Mouse (Mus musculus): Measurements from ENCODE around the gene Ptprt. TPM values are rescaled to one million over a fixed set of nuclear protein-coding genes. Genes with fewer than 3 reads are reported as not detected.

Ptprt gene
- polyA plus RNA-seq, 1 experiment from 2014 or later, result 14.0 TPM

- 11% methylated on average over 8 of the region's 8 CpGs for WGBS
These were observed 1149.7 kb downstream of the Ptprt start for GRCm38 (mm10) chr2:161511101-161511759.

GRCm38 (mm10) chr2:161499097-161499899, 1161.6 kb downstream of the Ptprt start:
- H3K4me3 ChIP-seq (replicated peaks), result peak overlapping the region; percentile 35
- H3K4me2 ChIP-seq, result peak overlapping the region; percentile 63
- no peak overlapping the region for H3K27ac ChIP-seq (replicated peaks)
- H3K9me3 ChIP-seq (replicated peaks), result no peaks in the 10 kb centered on the region
- H3K4me1 ChIP-seq, result peaks cover 8% of the 10 kb centered on the region
- H3K36me3 ChIP-seq, result no peaks in the 10 kb centered on the region
- no peak for ATAC-seq (ENCODE audit: low FRiP score)
- no peaks in the 10 kb centered on the region for H3K27me3 ChIP-seq (replicated peaks)
- H3K9ac ChIP-seq (replicated peaks), result peak overlapping the region; percentile 37; the same call in 1 of the 2 replicates
- WGBS, result 13% methylated on average over 13 of the region's 13 CpGs

More at GRCm38 (mm10) chr2:161511101-161511759, 1149.7 kb downstream of the Ptprt start:
- peaks cover 17% of the 10 kb centered on the region for H3K4me1 ChIP-seq
- peak overlapping the region; percentile 37 for H3K9ac ChIP-seq (replicated peaks)
- no peak; the same call in 1 of the 2 replicates for ATAC-seq (ENCODE audit: low FRiP score)
- no peaks in the 10 kb centered on the region for H3K36me3 ChIP-seq
- H3K27me3 ChIP-seq (replicated peaks), result no peaks in the 10 kb centered on the region
- H3K4me3 ChIP-seq (replicated peaks), result peak overlapping the region; percentile 43
- H3K27ac ChIP-seq (replicated peaks), result no peak overlapping the region
- no peaks in the 10 kb centered on the region for H3K9me3 ChIP-seq (replicated peaks)
- H3K4me2 ChIP-seq, result peak overlapping the region; percentile 58

- H3K27ac ChIP-seq (replicated peaks), result no peak overlapping the region
These were observed 1162.4 kb downstream of the Ptprt start for GRCm38 (mm10) chr2:161498449-161499096.

GRCm38 (mm10) chr2:161481741-161482140, 1179.2 kb downstream of the Ptprt start:
- no peaks in the 10 kb centered on the region for H3K9me3 ChIP-seq (replicated peaks)
- H3K27ac ChIP-seq (replicated peaks), result no peak overlapping the region
- 80% methylated on average over 1 of the region's 1 CpGs for WGBS
- H3K36me3 ChIP-seq, result no peaks in the 10 kb centered on the region
- no peak for ATAC-seq (ENCODE audit: low FRiP score)
- no peak overlapping the region for H3K4me3 ChIP-seq (replicated peaks)
- H3K9ac ChIP-seq (replicated peaks), result no peak overlapping the region
- H3K27me3 ChIP-seq (replicated peaks), result no peaks in the 10 kb centered on the region
- H3K4me2 ChIP-seq, result no peak overlapping the region
- H3K4me1 ChIP-seq, result no peaks in the 10 kb centered on the region

More at GRCm38 (mm10) chr2:161498449-161499096, 1162.4 kb downstream of the Ptprt start:
- H3K4me2 ChIP-seq, result peak overlapping the region; percentile 63
- H3K36me3 ChIP-seq, result no peaks in the 10 kb centered on the region
- peak; percentile 38; the same call in 1 of the 2 replicates for ATAC-seq (ENCODE audit: low FRiP score)
- peak overlapping the region; percentile 37; the same call in 1 of the 2 replicates for H3K9ac ChIP-seq (replicated peaks)
- H3K27me3 ChIP-seq (replicated peaks), result no peaks in the 10 kb centered on the region
- peaks cover 8% of the 10 kb centered on the region for H3K4me1 ChIP-seq
- WGBS, result 13% methylated on average over 13 of the region's 13 CpGs
- H3K4me3 ChIP-seq (replicated peaks), result peak overlapping the region; percentile 35
- H3K9me3 ChIP-seq (replicated peaks), result no peaks in the 10 kb centered on the region

- no peak for ATAC-seq (ENCODE audit: low FRiP score)
- no peaks in the 10 kb centered on the region for H3K27me3 ChIP-seq (replicated peaks)
- no peak overlapping the region for H3K9ac ChIP-seq (replicated peaks)
- no peak overlapping the region for H3K4me3 ChIP-seq (replicated peaks)
- H3K9me3 ChIP-seq (replicated peaks), result no peaks in the 10 kb centered on the region
- H3K4me2 ChIP-seq, result no peak overlapping the region
- no peaks in the 10 kb centered on the region for H3K36me3 ChIP-seq
- no peak overlapping the region for H3K27ac ChIP-seq (replicated peaks)
- H3K4me1 ChIP-seq, result no peaks in the 10 kb centered on the region
These were observed 1180.5 kb downstream of the Ptprt start for GRCm38 (mm10) chr2:161480445-161480844.
